Mouse (Mus musculus) heart, postnatal 10 days (tissue): ENCODE measurements at regions not wholly inside any gene's neighbourhood (a gene's known extent, or its start where the extent isn't known, plus 50 kb on each side); places are given as distances from the start of the nearest gene placed in this dataset.
A peak's percentile ranks its signal among the peaks of the same experiment; 100 is the strongest.

Experiments used
- DNase-seq, 2 experiments: peaks; one replicate each; pipeline ENCODE4 v3.0.0; 2021
- intact Hi-C: fragments of 180-260 bp; cut with DNase I; formaldehyde crosslinking; loops from one replicate; pipeline ENCODE4 v1.15.1; 2025

GRCm38 (mm10) chr2:10791233-10791632 is 380.7 kb upstream of the Prkcq start:
- no peak for DNase-seq
- intact Hi-C loops = no loop called here

GRCm38 (mm10) chr2:10816374-10816773 is 355.5 kb upstream of the Prkcq start:
- intact Hi-C loops = no loop called here

GRCm38 (mm10) chr2:10825278-10826133 is 346.4 kb upstream of the Prkcq start:
- peak; percentile 60 to 76 for DNase-seq
- intact Hi-C loops = loop anchor here (1.0 to 2.0 kb wide), 2 partner anchors 451 to 459 kb away; no protein-coding TSS in a partner anchor

More at GRCm38 (mm10) chr2:10816374-10816773, 355.5 kb upstream of the Prkcq start:
- DNase-seq = no peak

GRCm38 (mm10) chr2:10826134-10826767 is 345.7 kb upstream of the Prkcq start:
- intact Hi-C loops = no loop called here
- no peak for DNase-seq

- no peak for DNase-seq
- intact Hi-C loops = no loop called here
Measured at GRCm38 (mm10) chr2:10839976-10840375, 331.9 kb upstream of the Prkcq start.

GRCm38 (mm10) chr2:10861654-10862292 is 310.1 kb upstream of the Prkcq start:
- intact Hi-C loops = no loop called here
- no peak for DNase-seq

GRCm38 (mm10) chr2:10864451-10864850 is 307.5 kb upstream of the Prkcq start:
- DNase-seq = no peak

GRCm38 (mm10) chr2:10874303-10874702 is 297.6 kb upstream of the Prkcq start:
- DNase-seq = no peak
- intact Hi-C loops = no loop called here

More at GRCm38 (mm10) chr2:10864451-10864850, 307.5 kb upstream of the Prkcq start:
- intact Hi-C loops = no loop called here

- intact Hi-C loops = no loop called here
Measured at GRCm38 (mm10) chr2:10901926-10902325, 270.0 kb upstream of the Prkcq start.

GRCm38 (mm10) chr2:10919955-10920354 is 252.0 kb upstream of the Prkcq start:
- DNase-seq = no peak
- intact Hi-C loops = no loop called here

More at GRCm38 (mm10) chr2:10901926-10902325, 270.0 kb upstream of the Prkcq start:
- no peak for DNase-seq

GRCm38 (mm10) chr2:10920686-10921485 is 251.0 kb upstream of the Prkcq start:
- no peak for DNase-seq
- intact Hi-C loops = no loop called here

- intact Hi-C loops = no loop called here
Measured at GRCm38 (mm10) chr2:10921486-10922450, 250.1 kb upstream of the Prkcq start.

GRCm38 (mm10) chr2:10923984-10924383 is 247.9 kb upstream of the Prkcq start:
- intact Hi-C loops = no loop called here
- DNase-seq = no peak

More at GRCm38 (mm10) chr2:10921486-10922450, 250.1 kb upstream of the Prkcq start:
- no peak for DNase-seq

- no peak for DNase-seq
- intact Hi-C loops = no loop called here
Measured at GRCm38 (mm10) chr2:10925361-10925760, 246.5 kb upstream of the Prkcq start.

- intact Hi-C loops = no loop called here
- peak; percentile 4 to 9 for DNase-seq
Measured at GRCm38 (mm10) chr2:10937405-10937804, 234.5 kb upstream of the Prkcq start.

GRCm38 (mm10) chr2:10965224-10965623 is 206.7 kb upstream of the Prkcq start:
- intact Hi-C loops = no loop called here
- DNase-seq = no peak

- intact Hi-C loops = no loop called here
- DNase-seq = no peak
Measured at GRCm38 (mm10) chr2:10966891-10967290, 205.0 kb upstream of the Prkcq start.

- intact Hi-C loops = no loop called here
- DNase-seq = no peak
Measured at GRCm38 (mm10) chr2:10969111-10969689, 202.7 kb upstream of the Prkcq start.

GRCm38 (mm10) chr2:10972051-10972450 is 199.9 kb upstream of the Prkcq start:
- DNase-seq = no peak
- intact Hi-C loops = no loop called here
